Mouse (Mus musculus) MEL (cell line): ENCODE measurements at regions not wholly inside any gene's neighbourhood (a gene's known extent, or its start where the extent isn't known, plus 50 kb on each side); places are given as distances from the start of the nearest gene placed in this dataset.

ENCODE experiments used
- DNase-seq: peaks from one replicate; pipeline ENCODE4 v3.0.0; 2011; ENCODE audit warnings: low read depth, low spot score
- H3K27ac ChIP-seq: 2 replicates; pipeline ENCODE4 v1.5.1; 2012; ENCODE audit warnings: low read depth, mild to moderate bottlenecking, control low read depth, low read length, moderate library complexity; ENCODE audit not compliant: control insufficient read depth
- H3K27me3 ChIP-seq, 2 experiments: fragments of 150-350 bp in 1 of 2; sonication (generic) in 1 of 2; 2 replicates each; pipeline ENCODE4 v1.6.1; 2012; ENCODE audit warnings: low read length in 2 of 2, mild to moderate bottlenecking in 2 of 2, improper control_type of control experiment in 1 of 2, moderate library complexity in 1 of 2; ENCODE audit not compliant: insufficient read depth in 2 of 2, control insufficient read depth in 1 of 2
- H3K36me3 ChIP-seq, 2 experiments: 2 replicates each; pipeline ENCODE4 v1.6.1; 2012 to 2014; ENCODE audit warnings: low read length in 2 of 2, improper control_type of control experiment in 1 of 2, inconsistent platforms in 1 of 2, mild to moderate bottlenecking in 1 of 2; ENCODE audit not compliant: insufficient read depth in 2 of 2, control insufficient read depth in 1 of 2
- H3K4me1 ChIP-seq, 2 experiments: fragments of 150-350 bp in 1 of 2; sonication (generic) in 1 of 2; 2 replicates each; pipeline ENCODE4 v1.6.1; 2012; ENCODE audit warnings: low read length in 2 of 2, improper control_type of control experiment in 1 of 2, mild to moderate bottlenecking in 1 of 2; ENCODE audit not compliant: insufficient read depth in 2 of 2, control insufficient read depth in 1 of 2
- H3K4me3 ChIP-seq, 2 experiments: fragments of 150-350 bp in 1 of 2; sonication (generic) in 1 of 2; 2 replicates each; pipeline ENCODE4 v1.5.1; 2012; ENCODE audit warnings: low read depth in 2 of 2, low read length in 2 of 2, mild to moderate bottlenecking in 2 of 2, moderate library complexity in 2 of 2, control low read depth in 1 of 2, improper control_type of control experiment in 1 of 2; ENCODE audit not compliant: control insufficient read depth in 1 of 2, insufficient read depth in 1 of 2
- H3K79me2 ChIP-seq: 2 replicates; pipeline ENCODE4 v1.6.1; 2012; ENCODE audit warnings: mild to moderate bottlenecking, low read length, moderate library complexity; ENCODE audit not compliant: control insufficient read depth, poor library complexity, insufficient read depth
- H3K9ac ChIP-seq: 2 replicates; pipeline ENCODE4 v1.6.1; 2012; ENCODE audit warnings: low read depth, mild to moderate bottlenecking, control low read depth, low read length, moderate library complexity; ENCODE audit not compliant: control insufficient read depth, poor library complexity, severe bottlenecking
- H3K9me3 ChIP-seq: fragments of 150-350 bp; sonication (generic); replicated peaks from 2 replicates; pipeline ENCODE4 v1.6.1; 2012; ENCODE audit warnings: mild to moderate bottlenecking, low read length, improper control_type of control experiment, moderate library complexity; ENCODE audit not compliant: insufficient read depth
- BHLHE40 ChIP-seq: IDR thresholded peaks from 2 replicates; pipeline ENCODE4 v1.6.1; 2012; ENCODE audit warnings: low read depth, mild to moderate bottlenecking, inconsistent platforms, low read length, improper control_type of control experiment, borderline replicate concordance
- CHD2 ChIP-seq: IDR thresholded peaks from 2 replicates; pipeline ENCODE4 v1.6.1; 2011; ENCODE audit warnings: low read length, improper control_type of control experiment
- CTCF ChIP-seq, 3 experiments: IDR thresholded peaks in 2 of 3; conservative IDR thresholded peaks in 1 of 3; 2 replicates each; pipeline ENCODE4 v1.5.1; 2011 to 2012; ENCODE audit warnings: low read length in 3 of 3, low read depth in 2 of 3, mild to moderate bottlenecking in 2 of 3, improper control_type of control experiment in 1 of 3, inconsistent platforms in 1 of 3, mixed read lengths in 1 of 3, moderate library complexity in 1 of 3; ENCODE audit not compliant: control insufficient read depth in 1 of 3, insufficient read depth in 1 of 3, poor library complexity in 1 of 3, severe bottlenecking in 1 of 3
- ELF1 ChIP-seq: IDR thresholded peaks from 2 replicates; pipeline ENCODE4 v1.6.1; 2014; ENCODE audit warnings: low read depth, mild to moderate bottlenecking, inconsistent platforms, low read length, improper control_type of control experiment, moderate library complexity
- EP300 ChIP-seq, 2 experiments: IDR thresholded peaks; 2 replicates each; pipeline ENCODE4 v1.6.1; 2011; ENCODE audit warnings: improper control_type of control experiment in 2 of 2, low read length in 2 of 2, low read depth in 1 of 2, mild to moderate bottlenecking in 1 of 2
- ETS1 ChIP-seq: IDR thresholded peaks from 2 replicates; pipeline ENCODE4 v1.6.1; 2012; ENCODE audit warnings: low read depth, mild to moderate bottlenecking, inconsistent platforms, low read length, improper control_type of control experiment, moderate library complexity
- GABPA ChIP-seq: IDR thresholded peaks from 2 replicates; pipeline ENCODE4 v1.6.1; 2012; ENCODE audit warnings: low read depth, mild to moderate bottlenecking, inconsistent platforms, low read length, improper control_type of control experiment, moderate library complexity
- GATA1 ChIP-seq: IDR thresholded peaks from 2 replicates; pipeline ENCODE4 v1.6.1; 2011; ENCODE audit warnings: low read depth, low read length, improper control_type of control experiment
- HCFC1 ChIP-seq: IDR thresholded peaks from 2 replicates; pipeline ENCODE4 v1.6.1; 2012; ENCODE audit warnings: low read depth, mild to moderate bottlenecking, inconsistent platforms, low read length, improper control_type of control experiment, moderate library complexity
- KAT2A ChIP-seq: conservative IDR thresholded peaks from 2 replicates; pipeline ENCODE4 v1.6.1; 2012; ENCODE audit warnings: low read depth, low read length, improper control_type of control experiment, inconsistent platforms
- MAX ChIP-seq: IDR thresholded peaks from 2 replicates; pipeline ENCODE4 v1.6.1; 2011; ENCODE audit warnings: low read length, improper control_type of control experiment
- MXI1 ChIP-seq: IDR thresholded peaks from 2 replicates; pipeline ENCODE4 v1.6.1; 2011; ENCODE audit warnings: mild to moderate bottlenecking, low read depth, low read length, improper control_type of control experiment
- MYB ChIP-seq: IDR thresholded peaks from 2 replicates; pipeline ENCODE4 v1.6.1; 2011; ENCODE audit warnings: mild to moderate bottlenecking, low read depth, low read length, improper control_type of control experiment
- MYC ChIP-seq: IDR thresholded peaks from 2 replicates; pipeline ENCODE4 v1.6.1; 2011; ENCODE audit warnings: low read depth, mild to moderate bottlenecking, low read length, improper control_type of control experiment, moderate library complexity
- NELFE ChIP-seq: IDR thresholded peaks from 2 replicates; pipeline ENCODE4 v1.6.1; 2011; ENCODE audit warnings: low read depth, low read length, improper control_type of control experiment
- NRF1 ChIP-seq: IDR thresholded peaks from 2 replicates; pipeline ENCODE4 v1.6.1; 2014; ENCODE audit warnings: low read depth, mild to moderate bottlenecking, inconsistent platforms, low read length, improper control_type of control experiment, moderate library complexity; ENCODE audit not compliant: poor library complexity, insufficient read depth, severe bottlenecking
- POLR2A ChIP-seq, 2 experiments: IDR thresholded peaks; 2 replicates each; pipeline ENCODE4 v1.6.1; 2011 to 2012; ENCODE audit warnings: low read length in 2 of 2, mild to moderate bottlenecking in 2 of 2, control low read depth in 1 of 2, improper control_type of control experiment in 1 of 2, low read depth in 1 of 2, moderate library complexity in 1 of 2; ENCODE audit not compliant: control insufficient read depth in 1 of 2, insufficient read depth in 1 of 2, poor library complexity in 1 of 2
- POLR2AphosphoS2 ChIP-seq: IDR thresholded peaks from 2 replicates; pipeline ENCODE4 v1.6.1; 2011; ENCODE audit warnings: low read length, improper control_type of control experiment
- RAD21 ChIP-seq: IDR thresholded peaks from 2 replicates; pipeline ENCODE4 v1.6.1; 2011; ENCODE audit warnings: mild to moderate bottlenecking, low read depth, low read length, improper control_type of control experiment
- RCOR1 ChIP-seq: IDR thresholded peaks from 2 replicates; pipeline ENCODE4 v1.6.1; 2012; ENCODE audit warnings: low read depth, mild to moderate bottlenecking, inconsistent platforms, low read length, improper control_type of control experiment
- SIN3A ChIP-seq: IDR thresholded peaks from 2 replicates; pipeline ENCODE4 v1.6.1; 2012; ENCODE audit warnings: low read length, improper control_type of control experiment, inconsistent platforms
- SMC3 ChIP-seq: IDR thresholded peaks from 2 replicates; pipeline ENCODE4 v1.6.1; 2011; ENCODE audit warnings: low read depth, low read length, improper control_type of control experiment
- TAL1 ChIP-seq: IDR thresholded peaks from 2 replicates; pipeline ENCODE4 v1.6.1; 2012; ENCODE audit warnings: mild to moderate bottlenecking, inconsistent platforms, low read length, moderate library complexity, mixed read lengths
- UBTF ChIP-seq: IDR thresholded peaks from 2 replicates; pipeline ENCODE4 v1.6.1; 2012; ENCODE audit warnings: low read depth, mild to moderate bottlenecking, inconsistent platforms, low read length, improper control_type of control experiment, moderate library complexity, borderline replicate concordance; ENCODE audit not compliant: insufficient read depth
- USF2 ChIP-seq, 2 experiments: IDR thresholded peaks; 2 replicates each; pipeline ENCODE4 v1.6.1; 2011 to 2012; ENCODE audit warnings: improper control_type of control experiment in 2 of 2, low read length in 2 of 2, borderline replicate concordance in 1 of 2, inconsistent platforms in 1 of 2, low read depth in 1 of 2, mild to moderate bottlenecking in 1 of 2; ENCODE audit not compliant: insufficient read depth in 1 of 2
- ZC3H11A ChIP-seq: IDR thresholded peaks from 2 replicates; pipeline ENCODE4 v1.6.1; 2012; ENCODE audit warnings: low read depth, mild to moderate bottlenecking, inconsistent platforms, low read length, improper control_type of control experiment
- ZKSCAN1 ChIP-seq: IDR thresholded peaks from 2 replicates; pipeline ENCODE4 v1.6.1; 2012; ENCODE audit warnings: low read depth, mild to moderate bottlenecking, inconsistent platforms, low read length, improper control_type of control experiment, moderate library complexity
- ZNF384 ChIP-seq: IDR thresholded peaks from 2 replicates; pipeline ENCODE4 v1.6.1; 2012; ENCODE audit warnings: low read depth, mild to moderate bottlenecking, inconsistent platforms, low read length, improper control_type of control experiment

DNA sequence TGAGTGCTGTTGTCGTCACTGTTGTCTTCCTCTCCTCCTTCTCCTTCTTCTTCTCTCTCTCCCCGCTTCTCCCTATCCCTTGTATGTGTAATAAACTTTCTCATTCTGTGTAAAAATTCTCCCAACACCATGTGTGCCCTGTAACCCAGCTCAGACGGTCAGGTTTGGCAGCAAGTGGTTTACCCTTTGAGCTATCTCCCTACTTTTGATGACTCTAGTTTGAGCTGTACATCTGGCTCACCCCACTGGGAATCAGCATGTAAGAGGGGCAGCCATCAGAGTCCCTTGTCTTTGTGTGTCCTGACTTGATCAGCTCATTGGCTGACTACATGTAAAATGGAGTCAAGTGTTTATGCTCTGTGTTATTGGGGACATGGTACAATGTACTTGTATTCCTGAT is 190.5 kb upstream of the Tgfbr2 start:
- DNase-seq: no peak
- Histone ChIP-seq H3K9me3 (no peaks in the 10 kb centered on the region), H3K79me2 (no peaks in the 10 kb centered on the region), H3K4me3 (no peak overlapping the region)
- no peak for TF ChIP-seq USF2 (IDR thresholded peaks at IDR 0.05; ENCODE audit: borderline replicate concordance in 1 of 2, insufficient read depth in 1 of 2, low read depth in 1 of 2, low read length in 2 of 2)
- no peak for TF ChIP-seq POLR2A (IDR thresholded peaks at IDR 0.05; ENCODE audit: control insufficient read depth in 1 of 2, insufficient read depth in 1 of 2, low read depth in 1 of 2, low read length in 2 of 2, poor library complexity in 1 of 2)
- no peak for TF ChIP-seq CHD2
- TF ChIP-seq POLR2AphosphoS2: no peak
- no peak for TF ChIP-seq GABPA
- no peak for TF ChIP-seq NELFE
- TF ChIP-seq SMC3: no peak
- TF ChIP-seq RCOR1: no peak
- no peak for TF ChIP-seq MAX
- TF ChIP-seq UBTF: no peak
- no peak for TF ChIP-seq MYB
- TF ChIP-seq BHLHE40: no peak
- TF ChIP-seq EP300 (IDR thresholded peaks at IDR 0.05; ENCODE audit: low read depth in 1 of 2, low read length in 2 of 2): no peak
- TF ChIP-seq NRF1: no peak
- no peak for TF ChIP-seq GATA1
- TF ChIP-seq ZKSCAN1: no peak
- TF ChIP-seq, all 39 proteins: peak for 0
- no peak overlapping the region for H3K27ac ChIP-seq
- H3K36me3 ChIP-seq: no peaks in the 10 kb centered on the region
- no peaks in the 10 kb centered on the region; a peak in 1 of 4 replicates for H3K27me3 ChIP-seq
- no peaks in the 10 kb centered on the region for H3K4me1 ChIP-seq
- no peak overlapping the region for H3K9ac ChIP-seq

DNA sequence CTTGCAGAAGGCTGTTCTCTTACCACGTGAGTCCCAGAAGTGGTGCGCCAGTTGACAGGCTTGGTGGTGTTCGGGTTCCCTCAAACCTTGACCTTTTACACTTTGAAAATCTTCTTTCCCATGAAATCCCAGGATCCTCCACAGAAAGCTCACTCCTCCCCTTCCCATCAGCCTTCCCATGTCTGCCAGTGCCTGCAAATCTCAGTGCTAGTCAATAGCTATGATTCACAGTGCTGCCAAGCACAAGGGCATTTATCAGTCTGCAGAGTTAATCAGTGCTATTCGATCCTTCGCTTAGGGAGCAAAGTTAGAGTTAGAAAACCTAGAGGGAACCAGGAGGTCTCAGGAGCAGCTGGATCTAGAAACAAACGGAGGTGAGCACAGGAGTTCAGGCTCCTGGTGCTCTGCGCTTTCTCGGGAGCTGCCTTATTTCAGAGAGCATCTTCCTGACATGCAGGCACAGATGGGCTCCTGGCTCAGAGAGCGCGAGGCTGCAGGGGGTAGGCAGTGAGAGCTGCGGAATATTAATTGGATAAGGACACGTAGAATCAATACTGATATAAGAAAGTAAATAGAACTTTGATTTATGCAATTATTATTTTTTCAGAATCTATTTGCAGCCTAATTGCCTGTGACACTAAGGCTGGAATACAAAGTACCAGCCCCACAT is 190.0 kb upstream of the Tgfbr2 start:
- Histone ChIP-seq H3K27me3 (no peaks in the 10 kb centered on the region; a peak in 1 of 4 replicates), H3K9me3 (no peaks in the 10 kb centered on the region), H3K4me3 (no peak overlapping the region), H3K4me1 (no peaks in the 10 kb centered on the region), H3K36me3 (no peaks in the 10 kb centered on the region), H3K9ac (no peak overlapping the region), H3K27ac (no peak overlapping the region)
- DNase-seq: no peak
- TF ChIP-seq EP300 (IDR thresholded peaks at IDR 0.05; ENCODE audit: low read depth in 1 of 2, low read length in 2 of 2): no peak
- TF ChIP-seq RAD21: no peak
- no peak for TF ChIP-seq ZC3H11A
- TF ChIP-seq GATA1: no peak
- no peak for TF ChIP-seq MAX
- no peak for TF ChIP-seq ELF1
- TF ChIP-seq CHD2: no peak
- TF ChIP-seq GABPA: no peak
- TF ChIP-seq MYC: no peak
- TF ChIP-seq ZNF384: no peak
- no peak for TF ChIP-seq HCFC1
- no peak for TF ChIP-seq MYB
- no peak for TF ChIP-seq CTCF (IDR thresholded peaks at IDR 0.05 in 2 of 3, conservative IDR thresholded peaks at IDR 0.05 in 1 of 3; ENCODE audit: control insufficient read depth in 1 of 3, insufficient read depth in 1 of 3, low read depth in 2 of 3, low read length in 3 of 3, poor library complexity in 1 of 3, severe bottlenecking in 1 of 3)
- TF ChIP-seq USF2 (IDR thresholded peaks at IDR 0.05; ENCODE audit: borderline replicate concordance in 1 of 2, insufficient read depth in 1 of 2, low read depth in 1 of 2, low read length in 2 of 2): no peak
- TF ChIP-seq TAL1: no peak
- TF ChIP-seq SIN3A: no peak
- no peak for TF ChIP-seq KAT2A
- no peak for TF ChIP-seq MXI1
- no peak for TF ChIP-seq ETS1
- no peak for TF ChIP-seq NRF1
- TF ChIP-seq, all 39 proteins: peak for 0
- no peaks in the 10 kb centered on the region for H3K79me2 ChIP-seq
